ENCODE assay signal across 14 mouse cellular contexts in the genomic region with DNA sequence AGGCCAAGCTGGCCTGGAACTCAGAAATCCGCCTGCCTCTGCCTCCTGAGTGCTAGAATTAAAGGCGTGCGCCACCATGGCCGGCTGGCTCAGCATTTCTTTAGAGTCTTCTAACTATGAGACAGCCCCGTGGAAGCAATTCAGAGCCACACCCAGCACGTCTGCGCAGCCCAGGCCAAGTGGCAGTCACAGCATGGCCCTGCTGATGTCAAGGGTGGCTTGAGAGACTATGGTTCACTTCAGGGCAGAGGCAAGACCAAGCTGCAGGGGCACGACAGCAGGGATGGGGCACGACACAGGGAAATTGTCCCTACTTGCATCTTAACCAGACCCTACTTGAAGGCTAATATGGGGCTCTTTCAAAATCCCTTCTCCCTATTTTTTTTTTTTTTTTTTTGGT. TPM values are rescaled to one million over a fixed set of nuclear protein-coding genes. Genes with fewer than 3 reads are reported as not detected.
DNase-seq lines count a peak whose midpoint lies in the region; ATAC-seq and TF ChIP-seq lines count a peak whose summit lies in the region.
"Had no signal": no experiment of that assay in that cellular context is flagged by ENCODE, and none has a peak within 500 bp of the region (broad histone marks: within the 10 kb centered on the region; RNA-seq: fewer than 3 reads in every experiment).

No protein-coding gene starts in this region.

- TF ChIP-seq CTCF in gastrocnemius, adult 2 months (IDR thresholded peaks at IDR 0.05), result no peak

- peak; percentile 43 for DNase-seq in gastrocnemius, adult 2 months
- DNase-seq in gastrocnemius, postnatal 36 days, result no peak
- peak; percentile 41 for DNase-seq in R1 (ENCODE audit: low read depth, low spot score)

- peaks cover 37% of the 10 kb centered on the region for H3K4me1 ChIP-seq in neural tube, embryonic 13.5 days (replicated peaks)
- peaks cover 32% of the 10 kb centered on the region for H3K4me1 ChIP-seq in neural tube, embryonic 15.5 days
- H3K4me1 ChIP-seq in brown adipose tissue, adult 24 weeks (ENCODE audit: control insufficient read depth, insufficient read depth, insufficient read length, low read length), result peaks cover 5% of the 10 kb centered on the region
- H3K4me1 ChIP-seq in midbrain, embryonic 16.5 days (ENCODE audit: control insufficient read depth, insufficient read depth, low read length), result peaks cover 11% of the 10 kb centered on the region
- peaks cover 28% of the 10 kb centered on the region for H3K4me1 ChIP-seq in midbrain, embryonic 13.5 days (replicated peaks)

- peaks cover 39% of the 10 kb centered on the region for H3K36me3 ChIP-seq in neural tube, embryonic 13.5 days
- peaks cover 36% of the 10 kb centered on the region for H3K36me3 ChIP-seq in neural tube, embryonic 15.5 days
- H3K36me3 ChIP-seq in midbrain, embryonic 16.5 days (ENCODE audit: control insufficient read depth, insufficient read depth, low read length), result no peaks in the 10 kb centered on the region
- peaks cover 31% of the 10 kb centered on the region for H3K36me3 ChIP-seq in midbrain, embryonic 13.5 days

- no peak overlapping the region for H3K27ac ChIP-seq in gastrocnemius, adult 2 months
- H3K27ac ChIP-seq in neural tube, embryonic 13.5 days (replicated peaks), result no peak overlapping the region
- no peak overlapping the region for H3K27ac ChIP-seq in neural tube, embryonic 15.5 days (replicated peaks)
- 0 out of 2 replicates have a peak overlapping the region, but pooled peaks have one; percentile 5 for H3K27ac ChIP-seq in brown adipose tissue, adult 24 weeks (replicated peaks; ENCODE audit: low read depth, low read length)
- no peak overlapping the region for H3K27ac ChIP-seq in midbrain, embryonic 16.5 days (ENCODE audit: low read length)
- no peak overlapping the region for H3K27ac ChIP-seq in midbrain, embryonic 13.5 days
- H3K27ac ChIP-seq: forebrain, embryonic 13.5 days; forebrain, embryonic 15.5 days had no signal

- no peak overlapping the region for H3K4me2 ChIP-seq in neural tube, embryonic 13.5 days
- no peak overlapping the region for H3K4me2 ChIP-seq in neural tube, embryonic 15.5 days
- H3K4me2 ChIP-seq in midbrain, embryonic 16.5 days (ENCODE audit: low read length), result no peak overlapping the region
- H3K4me2 ChIP-seq in midbrain, embryonic 13.5 days (replicated peaks), result no peak overlapping the region
- H3K4me2 ChIP-seq: forebrain, embryonic 13.5 days; forebrain, embryonic 15.5 days had no signal

- no peak for ATAC-seq in neural tube, embryonic 13.5 days (ENCODE audit: low read depth)
- no peak for ATAC-seq in neural tube, embryonic 15.5 days (ENCODE audit: low FRiP score)
- no peak for ATAC-seq in midbrain, embryonic 16.5 days
- no peak for ATAC-seq in midbrain, embryonic 13.5 days

- intact Hi-C loops in gastrocnemius, adult 2 months (cut with DNase I), result loop anchor here (5.0 kb wide), 1 partner anchor 182 kb away; the partner anchor contains the start of gene 2700081O15Rik
- intact Hi-C loops in gastrocnemius, postnatal 36 days (cut with DNase I), result loop anchor here (10.0 kb wide), 1 partner anchor 179 kb away; the partner anchor contains the start of gene 2700081O15Rik

- WGBS in neural tube, embryonic 13.5 days, result 90% methylated on average over 9 of the region's 9 CpGs
- 93% methylated on average over 9 of the region's 9 CpGs for WGBS in neural tube, embryonic 15.5 days
- WGBS in midbrain, embryonic 16.5 days, result 92% methylated on average over 9 of the region's 9 CpGs
- 92% methylated on average over 9 of the region's 9 CpGs for WGBS in midbrain, embryonic 13.5 days

- H3K27me3 ChIP-seq in neural tube, embryonic 13.5 days, result no peaks in the 10 kb centered on the region
- no peaks in the 10 kb centered on the region for H3K27me3 ChIP-seq in neural tube, embryonic 15.5 days (replicated peaks)
- no peaks in the 10 kb centered on the region for H3K27me3 ChIP-seq in midbrain, embryonic 16.5 days (ENCODE audit: control insufficient read depth, insufficient read depth, low read depth, low read length)
- no peaks in the 10 kb centered on the region for H3K27me3 ChIP-seq in midbrain, embryonic 13.5 days
- H3K27me3 ChIP-seq: forebrain, embryonic 13.5 days; forebrain, embryonic 15.5 days; Patski had no signal

- H3K4me3 ChIP-seq in gastrocnemius, adult 2 months, result no peak overlapping the region
- no peak overlapping the region for H3K4me3 ChIP-seq in neural tube, embryonic 13.5 days
- H3K4me3 ChIP-seq in neural tube, embryonic 15.5 days (replicated peaks), result no peak overlapping the region
- H3K4me3 ChIP-seq in brown adipose tissue, adult 24 weeks (ENCODE audit: insufficient read depth, low read depth, low read length), result no peak overlapping the region
- no peak overlapping the region for H3K4me3 ChIP-seq in midbrain, embryonic 16.5 days (ENCODE audit: low read depth, low read length)
- no peak overlapping the region for H3K4me3 ChIP-seq in midbrain, embryonic 13.5 days (replicated peaks)
- H3K4me3 ChIP-seq: forebrain, embryonic 13.5 days; forebrain, embryonic 15.5 days had no signal

- H3K9me3 ChIP-seq in neural tube, embryonic 13.5 days, result no peaks in the 10 kb centered on the region
- H3K9me3 ChIP-seq in neural tube, embryonic 15.5 days (replicated peaks), result no peaks in the 10 kb centered on the region
- H3K9me3 ChIP-seq in midbrain, embryonic 16.5 days (replicated peaks; ENCODE audit: control insufficient read depth, low read length, poor library complexity, severe bottlenecking), result no peaks in the 10 kb centered on the region
- H3K9me3 ChIP-seq in midbrain, embryonic 13.5 days, result no peaks in the 10 kb centered on the region
- H3K9me3 ChIP-seq: forebrain, embryonic 13.5 days; forebrain, embryonic 15.5 days; G1E had no signal

- H3K9ac ChIP-seq in neural tube, embryonic 13.5 days, result peak overlapping the region; percentile 41; the same call in 1 of the 2 replicates
- H3K9ac ChIP-seq in neural tube, embryonic 15.5 days (replicated peaks), result no peak overlapping the region
- H3K9ac ChIP-seq in midbrain, embryonic 16.5 days (ENCODE audit: low read depth, low read length), result no peak overlapping the region
- no peak overlapping the region for H3K9ac ChIP-seq in midbrain, embryonic 13.5 days (replicated peaks)
- H3K9ac ChIP-seq: forebrain, embryonic 15.5 days; forebrain, postnatal 0 days had no signal

RNA-seq across cellular contexts. Expression of gene Naa40, which starts 5.5 kb away (rescaled TPM):
- total RNA-seq in gastrocnemius, adult 2 months (2021), result 10 to 100 TPM in 1 of 2 experiments, 1 to 10 TPM in 1; 10.0 to 12.7 TPM
- 10 to 100 TPM in 1 of 2 experiments, 1 to 10 TPM in 1; 7.8 to 11.3 TPM for total RNA-seq in gastrocnemius, postnatal 36 days (2021)
- 58.1 TPM in 2 replicates for polyA plus RNA-seq in neural tube, embryonic 13.5 days (2015; fragmentation: Nextera tagmentation; extraction: Ambion mirVana)
- polyA plus RNA-seq in neural tube, embryonic 15.5 days (2015; fragmentation: Nextera tagmentation; extraction: Ambion mirVana), result 59.6 and 61.3 TPM in 2 replicates
- 9.6 and 10.3 TPM in 2 replicates for polyA plus RNA-seq in brown adipose tissue, adult 24 weeks (2012; ENCODE audit: insufficient read depth, insufficient read length, missing spikeins)
- polyA plus RNA-seq in midbrain, embryonic 16.5 days (2015; fragmentation: Nextera tagmentation; extraction: Ambion mirVana), result 68.1 and 69.6 TPM in 2 replicates
- 73.7 and 74.6 TPM in 2 replicates for polyA plus RNA-seq in midbrain, embryonic 13.5 days (2015; fragmentation: Nextera tagmentation; extraction: Ambion mirVana)

RNA-seq across cellular contexts. Expression of gene Cox8a, which starts 18.0 kb away (rescaled TPM):
- 100 to 1,000 TPM in 1 of 2 experiments, 10 to 100 TPM in 1; 72.4 to 113 TPM for total RNA-seq in gastrocnemius, adult 2 months (2021)
- 10 to 100 TPM; 80.2 to 87.0 TPM for total RNA-seq in gastrocnemius, postnatal 36 days (2021)
- polyA plus RNA-seq in neural tube, embryonic 13.5 days (2015; fragmentation: Nextera tagmentation; extraction: Ambion mirVana), result 918 and 1,011 TPM in 2 replicates
- polyA plus RNA-seq in neural tube, embryonic 15.5 days (2015; fragmentation: Nextera tagmentation; extraction: Ambion mirVana), result 1,209 and 1,254 TPM in 2 replicates
- polyA plus RNA-seq in brown adipose tissue, adult 24 weeks (2012; ENCODE audit: insufficient read depth, insufficient read length, missing spikeins), result 4,354 and 4,380 TPM in 2 replicates
- 837 and 884 TPM in 2 replicates for polyA plus RNA-seq in midbrain, embryonic 16.5 days (2015; fragmentation: Nextera tagmentation; extraction: Ambion mirVana)
- 750 and 771 TPM in 2 replicates for polyA plus RNA-seq in midbrain, embryonic 13.5 days (2015; fragmentation: Nextera tagmentation; extraction: Ambion mirVana)

RNA-seq across cellular contexts. Expression of gene Otub1, which starts 29.3 kb away (rescaled TPM):
- total RNA-seq in gastrocnemius, adult 2 months (2021), result 10 to 100 TPM; 45.0 to 50.3 TPM
- total RNA-seq in gastrocnemius, postnatal 36 days (2021), result 10 to 100 TPM; 45.4 to 49.9 TPM
- polyA plus RNA-seq in neural tube, embryonic 13.5 days (2015; fragmentation: Nextera tagmentation; extraction: Ambion mirVana), result 227 and 243 TPM in 2 replicates
- polyA plus RNA-seq in neural tube, embryonic 15.5 days (2015; fragmentation: Nextera tagmentation; extraction: Ambion mirVana), result 226 and 235 TPM in 2 replicates
- polyA plus RNA-seq in brown adipose tissue, adult 24 weeks (2012; ENCODE audit: insufficient read depth, insufficient read length, missing spikeins), result 28.7 and 44.7 TPM in 2 replicates
- 235 and 240 TPM in 2 replicates for polyA plus RNA-seq in midbrain, embryonic 16.5 days (2015; fragmentation: Nextera tagmentation; extraction: Ambion mirVana)
- 247 and 260 TPM in 2 replicates for polyA plus RNA-seq in midbrain, embryonic 13.5 days (2015; fragmentation: Nextera tagmentation; extraction: Ambion mirVana)

RNA-seq across cellular contexts. Expression of gene Rcor2, which starts 31.7 kb away (rescaled TPM):
- 1 to 10 TPM; 1.6 to 2.0 TPM for total RNA-seq in gastrocnemius, adult 2 months (2021)
- total RNA-seq in gastrocnemius, postnatal 36 days (2021), result 1 to 10 TPM; 1.8 to 2.1 TPM
- polyA plus RNA-seq in neural tube, embryonic 13.5 days (2015; fragmentation: Nextera tagmentation; extraction: Ambion mirVana), result 31.0 and 31.1 TPM in 2 replicates
- 14.8 and 15.3 TPM in 2 replicates for polyA plus RNA-seq in neural tube, embryonic 15.5 days (2015; fragmentation: Nextera tagmentation; extraction: Ambion mirVana)
- polyA plus RNA-seq in brown adipose tissue, adult 24 weeks (2012; ENCODE audit: insufficient read depth, insufficient read length, missing spikeins), result 1.0 and 7.8 TPM in 2 replicates
- polyA plus RNA-seq in midbrain, embryonic 16.5 days (2015; fragmentation: Nextera tagmentation; extraction: Ambion mirVana), result 17.9 and 20.1 TPM in 2 replicates
- 41.1 and 52.8 TPM in 2 replicates for polyA plus RNA-seq in midbrain, embryonic 13.5 days (2015; fragmentation: Nextera tagmentation; extraction: Ambion mirVana)
- polyA plus RNA-seq: activated CD4-positive, CD25-positive, alpha-beta regulatory T cell, adult 4 months had no signal

Comparison
In these comparisons a context has a peak if more than half of its experiments do, and no peak if none do; other contexts are left out.
1. DNase-seq: peak in gastrocnemius, adult 2 months (single experiment) and R1 (single experiment); none in gastrocnemius, postnatal 36 days (0 of 2).